Mouse (Mus musculus): ENCODE results near the gene Tead1.

Gene Tead1

DNA sequence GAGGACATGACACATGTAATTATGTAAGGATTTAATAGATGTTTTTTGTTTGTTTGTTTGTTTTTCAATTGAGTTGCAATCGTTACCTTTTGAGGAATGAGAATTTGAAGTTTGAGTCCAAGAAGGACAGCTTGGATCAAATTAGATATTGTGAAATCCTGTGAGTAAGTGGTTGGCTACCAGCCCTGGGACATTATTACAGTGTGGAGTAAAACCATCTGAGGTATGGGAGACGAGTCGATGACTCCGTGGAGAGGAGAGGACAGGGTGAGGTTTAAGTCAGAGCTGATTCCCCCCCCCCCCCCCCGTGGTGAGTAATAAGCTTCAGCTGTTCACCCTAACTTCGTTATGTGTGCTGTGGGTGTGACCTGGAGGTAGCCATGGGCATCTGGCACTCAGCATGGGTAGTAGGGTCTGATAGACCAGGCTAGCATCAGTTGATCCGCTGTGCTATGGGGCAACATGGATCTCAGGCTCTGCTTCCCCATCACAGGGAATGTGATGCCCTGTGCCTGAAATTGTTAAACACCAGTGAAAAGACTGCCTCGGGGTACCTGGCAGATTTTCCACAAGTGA lies 134.7 kb downstream of the Tead1 start:
- DNase-seq (ENCODE audit: low spot score in 2 of 2) = no peak

DNA sequence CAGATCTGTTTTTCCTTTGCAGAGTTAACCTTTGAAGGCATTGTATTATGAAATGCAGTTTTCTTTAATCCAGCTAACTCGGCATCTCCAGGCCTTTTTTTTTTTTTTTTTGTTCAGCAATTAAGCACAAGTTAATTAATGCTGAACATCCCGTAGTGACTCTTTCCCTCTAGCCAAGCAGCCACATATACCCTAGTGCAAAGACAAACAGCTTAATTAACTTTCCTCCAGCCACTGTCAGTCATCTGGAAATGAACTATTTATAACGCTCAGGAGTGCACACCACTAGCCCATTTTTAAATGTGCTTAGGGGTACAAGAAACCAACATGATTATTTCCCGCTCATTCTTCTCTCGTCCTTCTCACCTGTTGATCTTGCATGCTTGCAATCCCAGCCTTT lies 136.9 kb downstream of the Tead1 start:
- no peak for DNase-seq (ENCODE audit: low spot score in 2 of 2)

DNA sequence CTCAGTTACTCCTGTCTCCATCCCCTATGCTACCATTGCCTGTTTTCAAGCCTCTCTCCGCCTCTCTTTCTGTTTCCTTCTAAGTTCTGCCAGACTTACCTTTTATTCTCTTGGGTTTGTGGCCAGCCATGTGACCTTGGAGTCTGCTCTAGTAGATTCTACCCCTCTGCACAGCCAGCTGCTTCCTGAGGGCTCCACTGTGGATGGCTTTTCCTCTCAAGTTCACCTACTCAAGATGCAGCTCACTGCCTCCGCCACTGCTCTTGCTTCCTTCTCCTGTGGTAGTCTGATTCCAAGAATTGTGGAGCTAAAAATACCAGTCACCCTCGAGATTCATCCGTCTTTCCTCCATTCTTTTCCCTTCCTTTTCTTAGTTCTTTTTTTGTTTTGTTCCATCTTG lies 140.7 kb downstream of the Tead1 start:
- peak in 1 of 2 experiments; percentile 30 for DNase-seq (ENCODE audit: low spot score in 2 of 2)

DNA sequence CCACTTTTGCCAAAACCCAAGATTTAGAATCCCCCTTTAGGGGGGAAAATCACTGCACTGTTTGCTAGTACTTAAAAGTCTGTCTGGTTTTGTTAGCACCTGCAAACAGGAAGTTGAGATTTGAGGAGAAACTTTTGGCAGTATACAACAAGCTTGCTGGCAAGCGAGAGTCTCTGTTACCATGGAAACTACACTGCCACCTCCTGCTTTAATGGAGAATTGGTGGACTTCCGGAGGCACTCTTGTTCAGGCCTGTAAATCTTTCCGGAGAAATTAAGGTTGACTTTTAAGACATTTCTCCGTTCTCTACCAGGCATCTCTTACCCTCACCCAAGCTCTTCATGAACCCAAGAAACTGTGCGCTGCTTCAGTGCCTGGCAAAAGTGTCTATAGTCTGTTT lies 143.8 kb downstream of the Tead1 start:
- peak; percentile 50 to 70 for DNase-seq (ENCODE audit: low spot score in 2 of 2)

DNA sequence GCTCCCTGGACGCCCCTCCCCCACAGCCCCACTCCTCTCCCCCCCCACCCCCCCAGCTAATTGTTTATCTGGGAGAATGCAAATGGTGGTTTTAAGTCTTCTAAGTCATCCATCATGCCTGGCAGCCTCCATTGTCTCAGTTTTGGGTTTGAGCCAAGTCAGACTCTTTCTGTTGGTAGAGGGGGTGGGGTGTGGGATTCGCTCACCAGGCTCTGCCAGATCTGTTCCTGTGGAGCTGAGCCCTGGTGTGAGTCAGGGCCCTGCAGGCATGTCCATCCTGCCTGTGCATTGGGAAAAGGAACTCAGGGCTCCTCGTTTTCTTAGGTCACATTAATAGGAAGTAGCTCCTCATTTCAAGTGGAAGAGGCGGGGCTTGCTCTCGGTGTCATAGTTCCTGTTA lies 144.5 kb downstream of the Tead1 start:
- peak; percentile 62 to 69 for DNase-seq (ENCODE audit: low spot score in 2 of 2)

DNA sequence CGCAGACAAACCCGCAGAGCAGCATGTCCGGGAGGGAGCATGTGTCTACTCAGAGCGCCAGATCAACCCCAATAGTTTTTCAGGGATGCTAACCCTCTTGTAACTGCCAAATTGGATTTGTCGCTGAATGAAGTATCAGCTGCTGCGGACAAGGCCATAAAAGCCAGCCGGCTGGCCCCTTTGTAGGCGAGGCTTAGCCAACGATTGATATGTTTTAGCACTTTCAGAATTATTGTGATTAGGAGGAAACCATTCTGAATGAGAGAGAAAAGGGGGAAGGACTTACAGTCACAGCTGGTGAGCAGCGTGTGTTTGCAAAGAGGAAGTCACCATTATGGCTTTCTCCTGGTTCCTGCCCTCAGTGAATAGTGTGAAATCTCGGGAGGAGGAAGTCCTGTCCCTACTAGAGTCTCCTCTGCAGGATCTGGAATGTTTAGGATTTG lies 146.2 kb downstream of the Tead1 start:
- no peak for DNase-seq (ENCODE audit: low spot score in 2 of 2)

DNA sequence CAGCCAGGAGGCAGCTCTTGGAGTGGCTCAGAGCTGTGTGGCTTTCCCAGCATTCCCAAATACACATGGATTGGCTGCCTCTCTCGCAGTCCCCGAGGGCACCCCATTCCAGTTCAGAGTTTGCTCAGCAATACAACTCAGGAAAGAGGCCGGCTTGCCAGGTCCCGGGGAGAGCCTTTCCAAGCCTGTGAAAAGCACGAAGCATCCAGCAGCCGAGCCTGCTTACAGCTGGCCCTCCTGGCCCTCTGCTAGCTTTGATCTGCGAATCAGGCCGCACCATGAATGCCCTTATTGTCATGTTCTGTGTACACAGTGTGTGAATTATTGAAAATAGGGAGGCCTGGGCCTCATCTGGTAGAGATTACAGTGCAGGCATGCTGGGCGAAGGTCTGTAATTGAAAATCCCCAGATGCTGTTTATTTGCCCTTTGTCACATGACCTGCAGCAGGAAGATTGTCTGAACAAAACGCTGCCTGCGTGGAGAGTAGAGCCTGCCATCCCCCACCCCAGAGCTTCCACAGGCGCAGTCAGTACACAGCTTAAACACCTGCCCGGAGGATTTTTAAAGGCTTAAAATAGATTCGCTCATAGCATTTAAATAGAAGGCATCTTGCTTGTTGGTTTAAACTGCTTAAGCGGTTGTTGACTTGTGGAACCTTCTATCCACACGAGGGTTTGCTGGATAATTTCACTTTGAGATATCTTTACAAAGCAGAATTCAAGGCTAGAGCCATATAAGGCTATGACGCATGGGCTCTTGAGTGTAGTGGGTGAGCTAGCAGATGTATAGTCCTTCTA lies 147.2 kb downstream of the Tead1 start:
- peak; percentile 85 to 86 for DNase-seq (ENCODE audit: low spot score in 2 of 2)

DNA sequence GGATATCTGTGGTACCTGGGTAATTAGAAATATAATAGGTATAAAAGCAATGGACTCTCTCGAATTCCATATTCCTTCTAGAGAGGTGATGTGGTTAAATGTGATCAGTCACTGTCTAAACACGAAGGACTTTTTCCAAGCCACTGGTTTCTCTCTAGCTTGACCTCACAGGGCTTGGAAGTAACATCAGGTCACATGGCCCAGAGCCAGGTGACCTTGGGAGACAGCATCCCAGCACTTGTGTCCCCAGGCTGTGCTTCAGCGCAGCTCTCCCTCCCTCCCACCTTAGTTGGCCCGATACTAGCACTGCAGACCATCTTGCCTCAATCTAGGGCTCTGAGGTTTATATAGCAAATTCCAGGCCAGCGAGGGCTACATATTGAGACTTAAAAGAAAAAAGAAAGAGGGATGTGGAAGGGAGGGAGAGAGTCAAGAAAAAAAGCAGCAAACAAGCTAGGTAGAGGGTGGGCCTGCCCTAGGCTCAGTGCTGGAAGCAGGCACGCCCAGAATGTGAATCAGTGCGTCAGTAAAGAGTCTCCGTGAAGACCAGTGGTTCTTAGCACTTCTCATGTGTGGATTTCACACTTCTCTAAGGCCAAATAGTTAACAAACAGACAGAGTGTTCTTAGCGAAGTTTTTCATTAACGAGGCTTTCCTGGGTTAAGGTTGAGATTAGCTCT lies 149.0 kb downstream of the Tead1 start:
- no peak for DNase-seq (ENCODE audit: low spot score in 2 of 2)

DNA sequence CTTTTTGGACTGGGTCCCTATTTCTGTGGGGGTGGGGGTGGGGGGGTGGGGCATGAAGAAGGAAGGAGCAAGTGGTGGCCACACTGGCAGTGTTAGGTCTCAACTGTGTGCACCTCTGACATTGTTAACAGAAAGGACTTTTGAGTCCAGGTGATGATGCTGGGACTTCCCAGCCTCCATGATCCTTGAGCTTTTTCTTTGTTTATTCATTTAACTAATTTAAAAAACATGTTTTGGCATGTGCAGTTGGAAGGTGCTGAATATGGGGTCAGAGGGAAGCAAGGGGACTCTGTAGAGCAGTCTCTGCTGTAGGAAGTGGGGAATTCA lies 149.5 kb downstream of the Tead1 start:
- DNase-seq (ENCODE audit: low spot score in 2 of 2) = no peak

DNA sequence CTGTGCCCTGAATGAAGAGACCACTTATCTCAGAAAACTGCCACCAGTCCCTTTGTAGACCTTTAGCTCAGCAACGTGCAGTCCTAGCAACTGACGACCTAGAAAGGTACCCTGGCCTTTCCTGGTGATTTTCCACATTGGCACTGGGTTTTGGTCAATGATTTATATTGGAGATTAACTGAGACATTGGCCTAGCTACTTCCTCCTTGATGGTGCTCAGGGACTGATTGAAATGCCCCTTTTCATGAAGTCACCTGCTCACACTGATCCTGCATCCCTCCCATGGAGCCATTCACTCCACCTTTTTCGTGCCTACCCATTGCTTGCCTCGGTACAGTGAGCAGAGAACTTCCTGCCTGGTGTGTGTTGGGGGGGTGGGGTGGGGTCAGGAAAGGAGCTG lies 151.8 kb downstream of the Tead1 start:
- no peak for DNase-seq (ENCODE audit: low spot score in 2 of 2)

DNA sequence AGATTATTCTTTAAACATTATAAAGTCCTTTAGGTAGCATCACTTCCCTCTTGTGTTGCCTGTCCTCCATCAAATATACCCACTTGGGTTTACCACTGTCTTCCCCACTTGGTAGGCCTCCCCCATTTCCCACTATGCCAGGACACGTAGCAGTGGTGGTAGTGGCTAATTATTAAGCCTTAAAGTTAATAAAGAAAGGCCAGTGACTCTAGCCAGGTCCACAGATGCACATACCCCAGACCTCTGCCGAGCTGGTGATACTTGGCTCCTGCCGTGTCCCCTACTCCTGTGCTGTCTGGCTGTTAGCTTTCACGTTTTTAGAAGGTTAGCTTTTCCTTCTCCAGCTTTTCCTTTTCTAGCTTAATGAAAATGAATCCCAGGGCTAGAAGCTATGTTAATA lies 152.3 kb downstream of the Tead1 start:
- DNase-seq (ENCODE audit: low spot score in 2 of 2) = no peak

DNA sequence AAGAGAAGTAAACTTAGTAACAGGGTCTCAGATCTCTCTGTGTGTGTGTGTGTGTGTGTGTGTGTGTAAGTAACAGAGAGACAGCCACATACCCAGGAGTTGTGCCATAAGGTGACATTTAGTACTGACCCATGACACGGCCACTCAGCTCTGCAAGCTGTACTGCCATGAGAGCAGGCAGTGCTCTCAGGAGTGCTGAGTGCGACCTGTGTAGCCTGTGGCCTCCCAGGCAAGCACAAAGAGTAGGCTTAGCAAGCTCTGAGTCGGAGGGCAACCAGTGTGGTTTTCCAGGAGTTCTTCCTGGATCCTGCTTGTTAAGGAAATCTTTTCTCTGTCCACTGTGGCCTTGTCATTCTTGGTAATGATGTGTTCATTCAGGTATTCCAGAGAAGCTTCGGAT lies 154.0 kb downstream of the Tead1 start:
- DNase-seq (ENCODE audit: low spot score in 2 of 2) = no peak

DNA sequence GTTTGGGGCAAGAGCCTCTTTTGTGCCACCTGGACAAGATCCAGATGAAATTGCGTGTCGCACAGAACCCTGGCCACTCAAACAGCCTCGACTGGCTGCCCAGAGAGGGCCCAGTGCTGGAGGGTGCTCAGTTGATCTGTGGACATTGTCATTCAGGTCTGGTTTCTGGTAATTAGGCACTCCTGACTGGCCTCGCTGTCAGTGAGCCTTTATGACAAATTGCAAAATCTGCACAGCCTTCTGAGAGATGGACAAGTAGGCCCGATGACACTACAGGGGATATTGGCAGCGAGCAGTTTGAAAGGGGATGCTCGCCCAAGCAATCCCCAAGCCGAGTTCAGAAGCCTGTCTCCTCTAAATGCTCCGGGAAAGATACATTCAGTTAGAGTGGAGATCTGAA lies 157.0 kb downstream of the Tead1 start:
- peak in 1 of 2 experiments; percentile 40 for DNase-seq (ENCODE audit: low spot score in 2 of 2)

DNA sequence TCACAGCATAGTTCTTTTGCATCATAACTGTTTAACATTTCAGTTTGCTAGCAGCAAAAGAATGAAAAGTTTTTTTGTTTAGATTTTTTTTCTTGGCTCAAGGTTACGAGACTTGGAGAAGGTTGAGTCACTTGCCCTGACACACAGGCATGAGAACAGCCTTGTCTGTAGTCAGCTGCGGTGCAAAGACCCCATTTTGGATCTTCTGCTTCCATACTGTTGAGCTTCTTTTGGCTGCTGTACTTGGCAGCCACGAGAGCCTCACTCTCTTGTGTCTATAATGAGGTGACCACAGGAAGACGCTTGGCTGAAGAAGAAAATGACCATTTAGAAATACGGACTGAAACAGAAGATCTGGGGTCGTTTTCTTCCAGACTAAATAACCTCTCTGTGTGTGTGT lies 159.0 kb downstream of the Tead1 start:
- DNase-seq (ENCODE audit: low spot score in 2 of 2) = no peak

DNA sequence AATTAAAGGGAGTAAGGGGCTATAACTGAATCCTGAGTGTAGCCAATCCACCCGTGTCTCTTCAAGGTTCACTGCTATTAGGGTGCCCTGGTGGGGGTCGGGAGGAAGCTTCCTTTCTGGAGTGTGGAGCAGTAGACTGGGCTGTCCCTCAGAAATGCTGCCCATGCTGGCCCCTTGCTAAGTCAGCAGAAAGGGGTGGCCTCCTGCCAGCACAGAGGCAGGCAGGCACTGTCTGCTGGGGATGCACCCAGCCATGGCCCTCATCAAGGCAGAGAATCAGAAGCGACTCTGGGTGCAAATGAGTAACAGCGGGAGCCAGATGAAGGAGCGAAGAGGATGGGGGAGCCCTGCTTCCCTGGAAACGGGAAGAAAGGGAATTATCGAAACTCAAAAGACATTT lies 161.2 kb downstream of the Tead1 start:
- no peak for DNase-seq (ENCODE audit: low spot score in 2 of 2)

DNA sequence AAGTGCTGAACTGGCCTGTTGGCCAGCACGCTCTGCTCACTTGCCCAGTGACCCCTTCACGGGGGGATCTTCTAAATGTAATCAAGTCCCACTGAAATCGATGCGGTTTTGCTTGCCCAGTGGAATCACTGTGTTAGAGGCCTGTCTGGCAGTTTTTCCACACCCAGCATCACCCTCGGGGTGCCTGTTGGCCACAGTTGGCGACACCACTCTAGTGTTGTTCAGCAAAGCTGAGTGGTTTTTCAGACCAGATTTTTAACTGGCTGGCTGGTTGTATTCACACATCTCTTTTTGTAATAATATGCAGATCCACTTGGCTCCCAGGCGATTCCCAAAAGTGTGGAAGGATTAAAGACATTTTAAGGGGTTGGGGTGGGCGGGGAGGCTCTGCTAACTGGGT lies 161.8 kb downstream of the Tead1 start:
- peak; percentile 55 to 62 for DNase-seq (ENCODE audit: low spot score in 2 of 2)

DNA sequence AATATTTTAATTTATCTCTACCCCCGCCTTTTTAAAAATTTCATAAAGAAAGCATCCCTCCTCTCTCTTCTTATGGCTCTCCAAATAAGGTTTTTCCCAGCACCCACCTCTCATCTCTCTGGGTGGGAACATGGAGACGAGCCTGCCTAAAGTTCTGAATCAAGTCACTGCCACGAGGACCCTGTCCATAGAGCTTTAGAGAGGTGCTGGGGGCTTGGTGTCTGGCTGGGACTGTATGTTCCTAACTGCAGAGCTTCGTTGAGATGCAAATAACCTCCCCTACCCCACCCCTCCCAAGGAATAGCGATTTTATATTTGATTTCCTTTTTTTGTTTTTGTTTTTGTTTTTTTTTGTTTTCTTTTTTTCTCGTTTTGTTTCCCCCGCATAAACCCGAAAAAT lies 162.4 kb downstream of the Tead1 start:
- DNase-seq (ENCODE audit: low spot score in 2 of 2) = no peak

DNA sequence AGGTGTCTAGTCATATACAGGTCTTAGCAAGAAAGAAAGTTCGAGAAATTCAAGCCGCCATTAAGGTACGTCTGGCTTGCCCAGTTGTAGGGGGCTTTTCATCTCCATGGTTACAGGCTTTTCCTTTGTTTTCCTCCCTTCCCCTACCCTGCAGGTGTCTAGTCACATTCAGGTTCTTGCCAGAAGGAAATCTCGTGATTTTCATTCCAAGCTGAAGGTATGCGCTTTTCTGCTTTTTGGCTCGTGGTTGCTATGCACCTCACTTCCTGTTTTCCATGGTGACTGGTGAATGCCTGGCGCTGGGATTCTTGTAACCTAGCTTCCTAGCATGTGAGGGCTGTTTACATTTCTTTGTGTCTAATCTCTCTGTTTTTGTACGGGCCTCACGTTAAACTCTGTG lies 162.8 kb downstream of the Tead1 start:
- peak; percentile 62 to 72 for DNase-seq (ENCODE audit: low spot score in 2 of 2)

DNA sequence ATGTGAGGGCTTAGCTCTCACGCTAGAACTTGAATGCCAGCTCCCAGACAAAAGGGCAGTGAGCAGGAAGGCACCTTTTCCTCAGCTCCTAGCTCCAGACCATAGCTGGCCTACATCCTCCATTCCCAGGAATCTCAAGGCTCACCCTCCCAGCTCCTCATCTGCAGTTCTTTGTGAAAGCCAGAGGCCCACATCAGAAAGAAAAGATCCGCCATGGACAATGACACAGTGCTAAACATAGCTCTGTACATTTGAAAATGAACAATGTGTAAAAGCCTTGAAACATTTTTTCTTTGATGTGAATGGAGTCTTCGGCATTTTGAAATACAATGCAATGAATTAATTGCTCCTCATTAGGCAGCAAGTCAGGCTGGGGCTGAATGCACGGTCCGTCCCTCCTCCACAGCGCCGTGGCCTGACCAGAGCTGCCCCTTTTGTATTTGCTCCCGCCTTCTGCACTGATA lies 172.2 kb downstream of the Tead1 start:
- DNase-seq (ENCODE audit: low spot score in 2 of 2) = no peak

DNA sequence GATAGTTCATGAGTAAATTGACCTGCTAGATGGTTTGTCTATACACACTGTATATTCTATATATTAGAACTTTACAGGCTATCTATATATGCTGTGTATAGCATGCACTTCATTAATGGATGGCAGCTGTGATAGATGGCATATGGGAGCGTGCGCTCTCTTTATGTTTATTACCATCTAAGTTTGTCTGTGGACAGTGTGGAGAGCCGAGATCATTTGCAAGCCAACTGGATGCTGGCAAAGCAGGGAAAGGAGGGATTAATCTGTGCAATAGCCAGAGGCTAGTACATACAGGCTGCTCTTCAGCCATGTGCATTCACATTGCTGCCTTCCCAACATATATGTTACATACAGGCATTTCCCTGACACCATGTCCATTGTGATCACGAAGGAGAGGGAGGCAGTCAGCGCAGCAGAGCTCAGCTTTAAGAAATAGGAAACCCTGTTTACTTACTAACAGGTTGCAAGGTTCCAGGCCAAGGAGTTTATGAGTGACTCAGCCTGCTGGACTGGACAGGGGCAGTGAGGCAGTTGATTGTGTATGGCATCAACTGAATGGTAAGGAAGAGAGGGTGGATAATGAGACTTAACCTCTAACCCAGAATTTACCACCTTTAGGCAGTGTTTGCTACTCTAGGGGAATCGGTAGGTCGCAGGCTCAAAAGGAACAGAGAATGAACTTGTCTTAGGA lies 173.2 kb downstream of the Tead1 start:
- DNase-seq (ENCODE audit: low spot score in 2 of 2) = no peak

DNA sequence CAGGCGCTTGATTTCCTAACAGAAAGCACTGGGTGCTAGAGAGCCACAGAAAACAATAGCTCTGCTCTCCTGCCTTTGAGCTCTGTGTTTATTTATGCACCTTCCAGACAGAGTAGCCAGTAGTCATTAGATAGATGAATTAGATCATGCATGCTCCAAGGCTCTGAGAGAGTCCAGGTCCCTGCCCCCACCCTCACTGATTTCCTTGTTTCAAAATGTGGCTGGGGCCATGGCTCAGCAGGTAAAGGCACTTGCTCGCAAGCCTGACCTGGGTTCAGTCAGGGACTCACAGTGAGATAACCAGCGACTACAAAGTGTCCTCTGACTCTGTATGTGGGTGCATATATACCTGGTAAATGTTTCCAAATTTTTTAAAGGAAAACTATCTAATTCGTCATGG lies 174.7 kb downstream of the Tead1 start:
- no peak for DNase-seq (ENCODE audit: low spot score in 2 of 2)

DNA sequence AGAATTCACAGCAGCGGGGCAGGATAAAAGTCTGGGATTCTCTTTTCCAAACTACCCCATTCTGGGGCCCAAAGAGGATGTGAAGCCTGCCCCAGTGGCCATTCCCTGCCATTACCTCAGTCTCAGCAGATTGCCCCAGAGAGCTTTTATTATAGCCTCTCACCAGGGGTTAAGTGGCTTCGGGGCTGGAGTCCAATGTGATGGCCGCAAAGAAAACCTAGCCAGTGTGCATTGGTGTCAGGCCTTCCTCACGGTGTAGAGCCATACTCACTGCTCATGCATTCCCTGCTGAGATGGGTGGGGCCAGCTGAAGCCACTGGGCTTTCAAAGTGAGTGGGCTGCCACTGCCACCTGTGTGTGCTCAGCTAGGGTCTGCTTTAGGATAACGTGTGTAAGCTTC lies 175.4 kb downstream of the Tead1 start:
- no peak for DNase-seq (ENCODE audit: low spot score in 2 of 2)

DNA sequence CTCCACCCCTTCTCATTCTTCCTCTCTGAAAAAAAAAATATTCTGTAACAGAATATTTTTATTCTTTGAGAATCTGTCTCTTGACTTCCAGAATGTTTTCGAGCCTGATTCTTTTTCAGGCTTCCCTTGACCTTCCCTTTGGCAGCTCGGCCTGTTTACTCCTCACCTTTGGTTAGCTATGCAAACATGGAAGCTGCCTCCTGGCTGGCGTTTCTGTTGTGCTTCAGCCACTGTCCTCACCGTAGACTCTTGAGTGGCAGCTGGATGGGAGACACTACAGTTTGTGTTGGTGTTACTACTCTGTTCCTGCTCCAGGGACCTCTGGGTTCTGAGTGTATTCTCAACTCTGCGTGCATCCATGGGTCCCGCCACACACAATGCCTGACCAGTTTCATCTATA lies 176.3 kb downstream of the Tead1 start:
- DNase-seq (ENCODE audit: low spot score in 2 of 2) = no peak
